Mouse (Mus musculus): Measurements from ENCODE around the gene Spryd3.

- TF ChIP-seq GATA1 (IDR thresholded peaks at IDR 0.05; ENCODE audit: low read length) (no peak), TAL1 (IDR thresholded peaks at IDR 0.05; ENCODE audit: low read length) (no peak)
Measured at GRCm38 (mm10) chr15:102100996-102101671, 34.9 kb downstream of the Spryd3 start.
